Mouse (Mus musculus): ENCODE measurements around the gene Ercc4.

The Ercc4 gene

GRCm38 (mm10) chr16:13149950-13150349 lies 40.5 kb downstream of the Ercc4 start:
- no peak for DNase-seq

GRCm38 (mm10) chr16:13150790-13151189 lies 41.3 kb downstream of the Ercc4 start:
- no peak for DNase-seq

- no peak for DNase-seq
Observed at GRCm38 (mm10) chr16:13152475-13152874, 43.0 kb downstream of the Ercc4 start.

- DNase-seq, result no peak
Observed at GRCm38 (mm10) chr16:13153215-13153614, 43.7 kb downstream of the Ercc4 start.

GRCm38 (mm10) chr16:13154352-13154751 lies 44.9 kb downstream of the Ercc4 start:
- DNase-seq, result no peak

- DNase-seq, result no peak
Observed at GRCm38 (mm10) chr16:13157314-13157713, 47.8 kb downstream of the Ercc4 start.

- no peak for DNase-seq
Observed at GRCm38 (mm10) chr16:13158153-13158670, 48.7 kb downstream of the Ercc4 start.

GRCm38 (mm10) chr16:13158906-13159889 lies 49.7 kb downstream of the Ercc4 start:
- peak; percentile 42 to 43 for DNase-seq

GRCm38 (mm10) chr16:13159927-13160644 lies 50.6 kb downstream of the Ercc4 start:
- peak; percentile 95 to 96 for DNase-seq

- no peak for DNase-seq
Observed at GRCm38 (mm10) chr16:13161516-13161915, 52.0 kb downstream of the Ercc4 start.

- DNase-seq, result no peak
Observed at GRCm38 (mm10) chr16:13167731-13168130, 58.2 kb downstream of the Ercc4 start.

- DNase-seq, result no peak
Observed at GRCm38 (mm10) chr16:13173055-13173742, 63.7 kb downstream of the Ercc4 start.

GRCm38 (mm10) chr16:13182526-13182925 lies 73.0 kb downstream of the Ercc4 start:
- no peak for DNase-seq

GRCm38 (mm10) chr16:13183182-13183742 lies 73.8 kb downstream of the Ercc4 start:
- no peak for DNase-seq

- DNase-seq, result no peak
Observed at GRCm38 (mm10) chr16:13184381-13184780, 74.9 kb downstream of the Ercc4 start.

GRCm38 (mm10) chr16:13189430-13190107 lies 80.1 kb downstream of the Ercc4 start:
- peak in 1 of 2 experiments; percentile 9 for DNase-seq

GRCm38 (mm10) chr16:13190471-13190870 lies 81.0 kb downstream of the Ercc4 start:
- DNase-seq, result no peak

- no peak for DNase-seq
Observed at GRCm38 (mm10) chr16:13191166-13191565, 81.7 kb downstream of the Ercc4 start.

- DNase-seq, result no peak
Observed at GRCm38 (mm10) chr16:13193663-13194071, 84.2 kb downstream of the Ercc4 start.

- DNase-seq, result no peak
Observed at GRCm38 (mm10) chr16:13194882-13195281, 85.4 kb downstream of the Ercc4 start.

GRCm38 (mm10) chr16:13196626-13197025 lies 87.1 kb downstream of the Ercc4 start:
- DNase-seq, result no peak

- no peak for DNase-seq
Observed at GRCm38 (mm10) chr16:13197293-13197692, 87.8 kb downstream of the Ercc4 start.

Measured in cerebellum, postnatal 10 days (tissue).